Mouse (Mus musculus): ENCODE measurements at regions not wholly inside any gene's neighbourhood (a gene's known extent, or its start where the extent isn't known, plus 50 kb on each side); places are given as distances from the start of the nearest gene placed in this dataset.

GRCm38 (mm10) chr19:6644871-6645270 is 102.0 kb upstream of the Slc22a12 start:
- no peak for DNase-seq

- DNase-seq: no peak
These were observed 96.8 kb upstream of the Slc22a12 start for GRCm38 (mm10) chr19:6639681-6640080.

- DNase-seq: no peak
These were observed 90.6 kb upstream of the Slc22a12 start for GRCm38 (mm10) chr19:6633400-6633799.

- no peak for DNase-seq
These were observed 89.0 kb upstream of the Slc22a12 start for GRCm38 (mm10) chr19:6631817-6632216.

GRCm38 (mm10) chr19:6630613-6630940 is 87.7 kb upstream of the Slc22a12 start:
- DNase-seq: no peak

GRCm38 (mm10) chr19:6629911-6630612 is 87.2 kb upstream of the Slc22a12 start:
- no peak for DNase-seq

- no peak for DNase-seq
These were observed 82.7 kb upstream of the Slc22a12 start for GRCm38 (mm10) chr19:6625574-6625973.

- DNase-seq: no peak
These were observed 78.2 kb upstream of the Slc22a12 start for GRCm38 (mm10) chr19:6621023-6621422.

GRCm38 (mm10) chr19:6619546-6619945 is 76.7 kb upstream of the Slc22a12 start:
- DNase-seq: no peak

GRCm38 (mm10) chr19:6616659-6617058 is 73.8 kb upstream of the Slc22a12 start:
- no peak for DNase-seq

GRCm38 (mm10) chr19:6612441-6612840 is 69.6 kb upstream of the Slc22a12 start:
- DNase-seq: no peak

GRCm38 (mm10) chr19:6611921-6612320 is 69.1 kb upstream of the Slc22a12 start:
- no peak for DNase-seq

GRCm38 (mm10) chr19:6610715-6611114 is 67.9 kb upstream of the Slc22a12 start:
- DNase-seq: no peak

- DNase-seq: no peak
These were observed 67.2 kb upstream of the Slc22a12 start for GRCm38 (mm10) chr19:6610051-6610450.

- no peak for DNase-seq
These were observed 64.7 kb upstream of the Slc22a12 start for GRCm38 (mm10) chr19:6607501-6607900.

GRCm38 (mm10) chr19:6606667-6607066 is 63.8 kb upstream of the Slc22a12 start:
- DNase-seq: no peak

- no peak for DNase-seq
These were observed 61.9 kb upstream of the Slc22a12 start for GRCm38 (mm10) chr19:6604702-6605101.

GRCm38 (mm10) chr19:6600873-6601530 is 58.2 kb upstream of the Slc22a12 start:
- DNase-seq: no peak

GRCm38 (mm10) chr19:6599281-6599680 is 56.4 kb upstream of the Slc22a12 start:
- DNase-seq: no peak

- no peak for DNase-seq
These were observed 55.4 kb upstream of the Slc22a12 start for GRCm38 (mm10) chr19:6598186-6598585.

GRCm38 (mm10) chr19:6595801-6596200 is 53.0 kb upstream of the Slc22a12 start:
- DNase-seq: no peak
